Mouse (Mus musculus): Measurements from ENCODE around the gene Pqlc2. TPM values are rescaled to one million over a fixed set of nuclear protein-coding genes. Genes with fewer than 3 reads are reported as not detected.

Gene Pqlc2
- total RNA-seq, 2 experiments from 2014 or later = 12.6 to 13.0 TPM

DNA sequence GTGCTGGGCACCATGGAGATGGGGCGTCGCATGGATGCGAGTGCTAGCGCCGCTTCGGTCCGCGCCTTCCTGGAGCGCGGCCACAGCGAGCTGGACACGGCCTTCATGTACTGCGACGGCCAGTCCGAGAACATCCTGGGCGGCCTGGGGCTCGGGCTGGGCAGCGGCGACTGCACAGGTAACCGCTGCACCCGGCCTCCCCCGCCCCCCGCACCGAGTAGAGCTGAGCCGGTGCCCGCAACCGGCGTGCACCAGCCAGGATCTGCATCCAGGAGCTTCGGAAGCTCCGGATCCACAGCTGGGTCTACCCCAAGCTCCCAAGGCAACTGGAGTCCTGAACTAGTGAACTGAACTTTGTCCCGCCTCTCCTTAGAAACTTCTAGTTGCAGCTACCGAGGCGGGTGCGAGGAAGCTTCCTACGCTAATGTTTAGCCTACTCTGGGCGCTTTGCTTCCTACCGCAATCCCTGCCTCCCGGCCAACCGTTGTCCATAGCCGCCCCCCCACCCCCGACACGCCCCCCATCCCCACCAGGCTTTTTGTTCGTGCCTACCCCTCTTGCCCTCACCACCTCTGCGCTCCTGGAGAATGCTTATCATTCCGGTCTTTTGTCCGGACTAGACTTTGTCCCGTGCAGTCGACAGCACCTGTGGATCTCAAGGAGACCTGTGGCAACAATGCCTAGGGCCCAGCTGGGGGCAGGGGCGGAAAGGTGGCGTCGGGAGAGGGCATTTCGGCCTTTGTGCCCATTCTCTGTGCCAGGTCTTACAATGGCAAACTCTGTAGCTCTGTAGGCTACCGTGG, 592 bp upstream of the Pqlc2 start:
- DNase-seq (ENCODE audit: low spot score in 2 of 2) = no peak
- intact Hi-C loops (cut with DNase I) = loop anchor here (1.0 kb wide), 2 partner anchors 41 to 119 kb away; partner anchors contain the start of genes Capzb, Emc1, Mrto4 and Ubr4

DNA sequence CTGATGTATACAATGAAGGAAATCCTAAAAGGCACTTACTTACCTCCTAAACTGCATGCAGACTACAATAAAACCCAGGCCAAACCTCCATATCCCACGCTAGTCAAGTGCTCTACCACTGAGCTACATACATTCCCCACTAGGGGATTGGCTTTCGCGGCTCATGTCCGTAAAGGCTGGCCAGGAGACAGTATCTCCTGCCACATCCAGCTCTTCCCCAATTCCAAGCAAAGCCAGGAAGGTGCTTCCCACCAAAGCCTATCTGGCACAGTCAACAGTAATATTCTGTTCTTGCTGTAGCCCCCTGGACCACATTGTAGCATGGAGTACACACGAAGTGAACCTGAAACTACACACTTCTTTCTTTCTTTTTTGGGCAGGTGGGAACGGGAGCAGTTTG, 857 bp downstream of the Pqlc2 start:
- DNase-seq (ENCODE audit: low spot score in 2 of 2) = no peak
- intact Hi-C loops (cut with DNase I) = loop anchor here (1.0 kb wide), 2 partner anchors 43 to 117 kb away; partner anchors contain the start of genes Capzb, Emc1, Mrto4 and Ubr4

DNA sequence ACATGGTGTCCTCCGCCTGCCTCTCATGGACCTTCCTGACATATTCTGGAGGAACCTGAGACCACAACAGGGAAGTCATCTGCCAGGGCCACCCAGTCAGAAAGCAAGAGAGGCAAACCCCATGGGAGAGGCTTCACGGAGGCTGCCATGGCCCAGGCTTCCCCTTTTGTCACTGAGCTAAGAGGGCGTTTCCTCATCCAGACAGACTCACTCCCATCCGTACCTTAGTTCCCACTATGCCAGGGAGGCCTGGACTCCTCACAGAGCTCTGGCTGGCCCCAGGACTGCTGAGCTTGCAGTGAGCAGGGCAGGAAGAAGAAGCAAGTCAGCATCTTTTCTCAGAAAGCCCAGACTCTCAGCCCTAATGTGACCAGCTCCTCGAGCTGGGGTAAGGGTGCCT, 2.6 kb downstream of the Pqlc2 start:
- no peak for DNase-seq (ENCODE audit: low spot score in 2 of 2)
- intact Hi-C loops (cut with DNase I) = no loop called here

DNA sequence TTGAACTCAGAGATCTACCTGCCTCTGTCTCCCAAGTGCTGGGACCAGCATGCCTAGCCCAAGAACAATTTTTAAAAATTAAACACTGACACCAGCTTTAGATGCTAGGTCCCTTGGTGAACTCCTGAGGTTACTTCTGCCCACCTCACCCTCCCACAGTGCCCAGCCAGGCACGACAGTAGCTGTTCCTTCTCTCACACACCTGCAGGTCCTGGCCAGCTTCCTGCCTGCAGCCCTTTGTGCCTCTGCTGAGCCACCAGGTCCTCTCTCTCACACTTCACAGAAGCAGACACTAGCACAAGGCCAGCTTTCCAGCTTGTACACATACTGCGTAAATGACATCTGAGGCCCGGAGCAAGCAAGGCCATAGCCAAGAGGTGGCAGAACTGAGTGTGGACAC, 5.0 kb downstream of the Pqlc2 start:
- DNase-seq (ENCODE audit: low spot score in 2 of 2) = no peak
- intact Hi-C loops (cut with DNase I) = no loop called here

DNA sequence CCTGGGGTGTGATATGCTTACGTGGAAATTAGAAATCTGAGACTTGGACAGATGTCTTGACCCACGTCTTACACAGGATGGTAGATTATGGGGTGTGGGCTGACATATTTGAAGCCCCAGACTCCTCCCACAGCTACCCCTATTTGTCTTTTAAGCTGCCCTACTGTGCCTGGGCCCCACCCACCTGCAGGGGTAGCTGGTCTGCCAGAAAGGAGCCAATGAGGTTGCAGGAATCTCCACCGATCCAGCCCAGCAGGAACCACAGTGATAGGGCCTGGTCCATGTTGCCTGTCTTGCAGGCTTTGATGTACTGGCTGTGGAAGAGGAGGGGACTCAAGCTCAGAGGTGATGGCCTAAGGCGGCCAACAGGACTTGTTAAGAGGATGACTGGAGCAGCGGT, 8.3 kb downstream of the Pqlc2 start:
- DNase-seq (ENCODE audit: low spot score in 2 of 2) = no peak
- intact Hi-C loops (cut with DNase I) = no loop called here

DNA sequence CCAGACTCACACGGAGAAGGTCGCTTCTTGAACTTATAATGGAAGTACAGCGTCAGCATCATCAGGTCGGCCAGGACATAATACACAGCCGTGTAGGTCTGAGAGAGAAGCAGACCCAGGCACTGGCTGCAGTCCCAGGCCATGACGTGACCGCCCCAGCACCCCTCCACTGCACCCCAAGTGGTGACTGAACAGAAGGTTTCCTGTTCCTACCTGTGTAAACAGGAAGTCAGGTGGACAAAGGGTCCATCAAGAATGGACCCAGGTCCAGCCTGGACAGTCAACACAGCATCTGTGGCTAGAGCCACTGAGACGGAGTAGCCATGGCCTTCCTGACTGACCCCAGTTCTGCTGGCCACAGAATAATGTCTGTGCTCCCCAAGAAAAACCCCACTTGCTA, 8.7 kb downstream of the Pqlc2 start:
- intact Hi-C loops (cut with DNase I) = no loop called here
- no peak for DNase-seq (ENCODE audit: low spot score in 2 of 2)

DNA sequence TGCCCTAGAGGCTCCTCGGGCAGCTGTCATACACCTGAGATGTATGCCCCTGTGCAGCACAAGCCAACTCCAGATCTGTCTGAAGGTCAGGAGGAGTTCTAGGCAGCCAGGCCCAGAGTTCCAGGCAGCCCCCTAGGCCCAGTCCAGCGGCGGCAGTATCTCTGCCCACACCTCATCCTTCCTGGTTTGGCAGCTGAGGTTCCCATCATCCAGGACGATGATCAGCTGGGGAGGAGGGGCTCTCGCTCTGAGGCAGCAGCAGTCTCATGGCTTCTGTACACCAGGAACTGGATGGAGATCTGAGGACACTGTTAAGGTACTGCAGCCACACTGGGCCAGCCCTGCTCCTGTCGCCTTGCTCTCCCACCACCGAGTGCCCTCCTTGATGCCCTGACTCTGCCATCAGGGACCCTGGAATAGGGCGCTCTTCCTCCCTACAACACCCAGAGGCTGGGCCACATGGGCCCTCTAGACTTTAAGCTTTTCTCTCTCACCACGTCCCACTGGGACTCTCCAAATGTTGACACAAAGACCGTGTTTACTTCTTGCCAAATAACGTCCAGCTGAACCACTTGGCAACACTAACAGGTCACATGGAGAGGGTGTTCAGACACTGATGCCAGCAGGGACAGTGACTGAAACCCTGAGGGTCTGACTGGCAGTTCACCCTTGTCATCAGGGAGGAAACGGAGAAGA, 11.7 kb downstream of the Pqlc2 start:
- DNase-seq (ENCODE audit: low spot score in 2 of 2) = no peak
- intact Hi-C loops (cut with DNase I) = no loop called here

DNA sequence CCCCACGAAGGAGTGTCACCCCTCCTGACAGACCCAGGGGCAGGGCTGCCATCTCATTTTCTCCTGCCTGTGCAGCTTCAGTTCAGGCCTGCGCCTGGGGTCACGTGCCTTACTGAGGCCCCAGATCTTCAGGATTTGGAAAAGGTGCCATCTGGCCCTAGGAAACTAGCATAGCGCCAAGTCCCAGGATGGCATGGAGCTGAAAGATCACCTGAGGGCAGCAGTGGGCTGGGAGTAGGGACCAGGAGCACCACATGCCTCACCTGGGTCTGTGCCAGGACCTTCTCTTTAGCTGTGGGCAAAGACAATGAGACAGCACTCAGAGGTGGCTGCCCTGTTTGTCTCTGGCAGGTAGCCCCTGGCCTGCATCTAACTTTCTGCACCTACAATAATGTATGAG, 12.9 kb downstream of the Pqlc2 start:
- no peak for DNase-seq (ENCODE audit: low spot score in 2 of 2)
- intact Hi-C loops (cut with DNase I) = no loop called here

DNA sequence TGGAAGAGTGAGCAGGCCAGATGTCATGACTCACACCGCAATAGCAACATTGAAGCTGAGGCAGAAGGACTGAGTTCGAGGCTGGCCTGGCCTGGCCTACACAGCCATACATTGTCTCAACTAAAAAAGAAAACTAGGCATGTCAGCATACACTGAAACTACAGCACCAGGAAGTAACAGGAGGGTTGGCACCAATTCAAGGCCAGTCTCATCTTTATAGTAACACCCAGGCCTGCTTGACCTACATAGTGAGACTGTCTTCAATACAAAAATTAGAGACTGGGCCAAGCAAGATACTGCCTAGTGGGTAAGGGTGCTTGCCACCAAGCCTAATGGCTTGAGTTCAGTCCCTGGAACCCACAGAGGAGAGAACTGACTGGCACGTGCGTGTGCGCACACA, 18.5 kb downstream of the Pqlc2 start:
- intact Hi-C loops (cut with DNase I) = no loop called here
- no peak for DNase-seq (ENCODE audit: low spot score in 2 of 2)

DNA sequence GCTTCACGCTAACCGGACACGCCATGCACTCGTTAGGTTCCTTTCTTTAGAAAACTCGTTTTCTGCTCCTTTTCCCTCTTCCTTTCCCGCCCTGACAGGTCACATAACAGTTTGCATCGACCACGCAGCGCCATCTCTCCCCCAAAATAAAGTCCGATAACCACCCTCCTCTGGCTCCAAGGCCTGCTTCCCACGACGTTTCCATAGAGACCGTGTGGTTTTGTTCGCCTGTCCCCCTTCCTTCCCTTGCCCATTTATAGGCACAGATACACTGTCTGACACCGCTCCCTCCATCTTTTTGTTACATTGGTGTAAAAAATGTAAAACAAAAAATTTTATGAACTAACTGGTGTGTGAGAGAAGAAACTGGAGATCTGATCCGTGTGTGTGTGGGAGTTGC, 19.4 kb downstream of the Pqlc2 start:
- intact Hi-C loops (cut with DNase I) = no loop called here
- DNase-seq (ENCODE audit: low spot score in 2 of 2) = peak in 1 of 2 experiments; percentile 78

DNA sequence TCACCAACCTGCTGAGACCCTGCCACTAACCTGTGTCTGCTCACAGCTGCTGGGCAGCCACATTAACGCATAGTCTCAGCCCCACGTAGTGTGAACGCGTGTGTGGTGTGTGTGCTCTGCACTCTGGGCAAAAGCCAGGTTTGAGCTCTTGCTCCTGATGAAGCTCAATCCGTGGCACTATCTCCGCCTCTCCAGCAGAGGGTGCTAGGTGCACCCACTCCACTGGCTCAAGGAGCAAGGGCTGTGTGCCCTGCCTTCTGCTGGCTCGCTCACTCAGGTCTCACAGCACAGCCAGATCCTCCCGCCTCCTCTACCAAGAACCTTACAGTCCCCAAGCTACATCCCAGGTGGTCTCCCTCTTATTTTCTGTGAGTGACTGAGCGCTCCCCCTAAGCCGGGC, 21.5 kb downstream of the Pqlc2 start:
- intact Hi-C loops (cut with DNase I) = no loop called here
- DNase-seq (ENCODE audit: low spot score in 2 of 2) = peak; percentile 64 to 74

DNA sequence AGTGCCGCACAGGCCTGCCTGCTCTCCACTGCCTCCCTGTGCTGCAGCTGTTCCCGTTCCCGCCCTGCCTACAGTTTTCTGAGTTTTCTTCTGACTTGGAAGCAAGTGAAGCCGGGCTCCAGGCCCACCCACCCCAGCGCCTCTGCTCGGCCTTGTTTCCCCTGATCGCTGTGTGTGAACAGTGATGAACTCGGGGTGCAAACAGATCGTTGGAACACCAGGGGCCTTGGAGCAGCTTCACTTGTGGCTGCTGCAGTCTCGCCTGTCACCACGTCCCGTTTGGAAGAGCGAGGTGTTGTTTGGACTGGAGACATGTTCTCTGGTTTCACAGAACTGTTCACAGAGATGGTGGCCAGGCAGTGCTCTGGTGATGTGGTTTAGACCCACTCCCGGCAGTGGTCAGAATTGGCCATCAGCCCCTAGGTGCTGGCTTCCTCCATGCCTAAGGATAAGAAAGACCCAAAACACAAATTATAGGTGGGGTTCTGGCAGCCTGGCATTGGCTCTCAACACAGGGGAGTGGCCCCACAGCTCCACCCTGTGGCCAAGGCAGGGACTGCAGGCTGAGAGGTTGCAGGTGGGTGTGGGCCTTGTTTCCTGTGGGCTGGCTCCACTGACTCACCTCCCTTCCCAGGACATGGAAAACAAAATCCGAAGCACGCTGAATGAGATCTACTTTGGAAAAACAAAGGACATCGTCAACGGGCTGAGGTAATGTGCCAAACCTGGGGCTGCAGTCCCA, 23.2 kb downstream of the Pqlc2 start:
- intact Hi-C loops (cut with DNase I) = loop anchor here (2.0 kb wide), 1 partner anchor 200 kb away; no protein-coding TSS in a partner anchor

DNA sequence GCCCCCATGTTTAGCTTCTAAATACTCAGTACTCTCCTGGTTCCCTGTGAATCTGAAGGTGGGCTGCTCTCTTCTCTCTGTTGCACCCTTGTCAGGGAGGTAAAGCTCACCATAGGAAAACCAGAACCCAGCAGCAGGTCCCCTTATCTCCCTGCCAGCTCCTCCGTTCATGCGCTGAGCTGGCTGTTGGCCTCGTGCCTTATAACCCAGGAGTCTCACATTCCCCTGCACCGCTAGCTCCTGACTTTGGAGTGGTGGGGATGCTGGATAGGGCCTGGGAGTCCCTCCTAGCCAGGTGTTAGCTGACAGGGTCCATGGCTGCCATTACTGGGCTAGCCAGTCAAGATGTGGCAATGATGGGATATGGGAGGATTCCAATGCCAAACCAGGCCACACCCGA, 24.3 kb downstream of the Pqlc2 start:
- intact Hi-C loops (cut with DNase I) = loop anchor here (2.0 kb wide), 1 partner anchor 199 kb away; no protein-coding TSS in a partner anchor
- no peak for DNase-seq (ENCODE audit: low spot score in 2 of 2)

More for the DNA sequence above, 23.2 kb downstream of the Pqlc2 start:
- DNase-seq (ENCODE audit: low spot score in 2 of 2) = peak; percentile 85 to 91

DNA sequence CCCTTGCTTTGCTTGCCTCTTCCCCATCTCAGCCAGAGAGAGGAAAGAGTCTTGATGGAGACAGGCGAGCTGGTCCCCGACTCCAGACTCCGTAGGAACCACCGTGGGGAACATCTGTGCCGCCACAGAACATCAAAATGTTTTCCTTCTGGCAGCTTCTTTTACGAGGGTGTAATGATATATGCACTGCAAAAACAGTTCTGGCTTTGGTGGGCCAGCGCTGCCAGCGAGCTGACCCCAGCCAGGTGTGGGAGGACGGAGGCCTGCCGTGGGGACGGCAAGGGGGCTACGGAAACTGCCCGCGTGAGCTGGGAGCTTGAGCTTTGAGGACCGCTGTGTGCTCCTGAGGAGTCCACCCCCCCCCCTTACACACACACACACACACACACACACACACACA, 25.6 kb downstream of the Pqlc2 start:
- DNase-seq (ENCODE audit: low spot score in 2 of 2) = no peak
- intact Hi-C loops (cut with DNase I) = no loop called here

DNA sequence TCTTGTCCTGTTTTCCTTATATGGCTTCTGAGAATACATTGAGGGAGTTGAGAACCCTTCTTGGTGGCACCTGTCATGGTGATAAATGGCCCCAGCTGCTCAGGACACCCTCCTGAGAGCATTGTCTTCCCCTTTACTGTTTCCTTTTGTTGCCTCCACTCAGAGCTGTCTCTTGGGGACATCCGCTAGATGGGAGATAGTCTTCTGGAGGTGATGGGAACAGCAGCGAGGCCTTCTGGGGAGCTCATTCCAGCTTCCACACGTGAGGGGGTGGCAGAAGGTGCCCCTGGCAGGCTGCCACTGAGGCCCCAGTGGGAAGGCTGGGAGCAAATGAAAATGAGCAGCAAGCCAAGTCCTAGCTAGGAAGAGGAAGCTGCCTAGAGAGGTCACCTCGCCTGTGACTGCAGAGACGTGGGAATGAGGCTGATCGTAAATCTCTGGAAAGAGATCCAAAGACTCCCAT, 27.5 kb downstream of the Pqlc2 start:
- DNase-seq (ENCODE audit: low spot score in 2 of 2) = no peak
- intact Hi-C loops (cut with DNase I) = no loop called here

DNA sequence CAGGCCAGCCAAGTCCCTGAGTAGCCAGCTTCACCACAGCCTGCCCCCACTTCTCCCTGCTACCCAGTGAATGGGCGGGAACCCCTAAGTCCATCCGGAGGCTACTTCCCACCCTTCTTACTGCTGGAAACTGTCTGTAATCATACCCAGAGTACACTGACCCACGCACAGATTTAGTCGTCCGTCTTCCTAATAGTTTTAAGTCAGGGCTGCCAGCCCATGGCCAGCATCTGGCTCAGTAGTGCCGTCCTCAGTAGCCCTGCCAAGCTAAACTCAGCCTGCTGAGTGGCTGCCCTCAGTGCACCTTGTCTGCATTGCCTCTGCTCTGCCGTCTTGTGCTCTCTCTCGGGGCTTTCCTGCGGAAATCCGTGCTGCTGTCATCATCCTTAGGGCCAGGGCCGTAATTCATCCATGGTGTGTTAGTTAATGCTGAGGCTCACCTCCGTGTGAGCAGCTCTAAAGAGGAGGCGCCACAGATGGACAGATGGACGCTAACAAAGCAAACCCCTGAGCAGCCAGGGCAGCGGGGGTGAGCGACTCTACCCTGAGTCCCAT, 28.6 kb downstream of the Pqlc2 start:
- intact Hi-C loops (cut with DNase I) = no loop called here
- DNase-seq (ENCODE audit: low spot score in 2 of 2) = no peak

DNA sequence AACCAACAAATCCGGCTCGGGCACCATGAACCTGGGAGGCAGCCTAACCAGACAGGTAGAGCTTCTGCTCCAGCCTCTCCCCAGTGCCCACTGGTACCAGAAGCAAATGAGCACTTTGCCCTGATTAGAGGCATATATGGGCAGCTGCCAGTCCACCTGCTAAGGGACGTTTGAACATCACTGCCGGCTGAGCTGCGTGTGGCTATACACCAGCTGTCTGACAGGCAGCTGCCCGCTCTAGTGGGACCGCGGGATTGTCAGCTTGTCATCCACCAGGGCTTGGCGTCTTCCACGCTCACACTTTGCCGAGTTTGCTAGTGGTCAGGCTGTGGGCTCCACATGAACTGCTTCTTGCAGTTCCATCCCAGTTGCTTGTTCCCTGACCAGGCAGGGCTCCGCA, 30.0 kb downstream of the Pqlc2 start:
- no peak for DNase-seq (ENCODE audit: low spot score in 2 of 2)
- intact Hi-C loops (cut with DNase I) = no loop called here

DNA sequence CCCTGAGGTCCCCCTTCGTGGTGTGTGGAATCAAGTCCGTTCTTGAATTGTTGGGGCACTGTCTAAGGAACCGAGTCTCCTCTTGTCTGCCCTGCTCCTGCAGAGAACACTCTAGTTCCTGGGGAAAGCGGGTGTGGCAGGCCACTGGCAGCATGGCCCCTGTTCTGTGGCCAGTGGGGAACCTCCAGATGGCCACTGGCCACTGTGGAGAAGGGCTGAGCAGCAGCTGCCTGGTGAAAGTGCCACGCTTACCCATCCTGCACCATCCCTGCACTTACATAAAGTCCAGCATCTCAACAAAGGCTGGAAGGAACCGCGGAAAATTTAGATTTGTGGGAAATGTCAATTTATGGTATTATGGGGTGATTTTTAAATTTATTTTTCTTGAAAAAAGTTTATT, 34.1 kb downstream of the Pqlc2 start:
- intact Hi-C loops (cut with DNase I) = no loop called here
- DNase-seq (ENCODE audit: low spot score in 2 of 2) = no peak

DNA sequence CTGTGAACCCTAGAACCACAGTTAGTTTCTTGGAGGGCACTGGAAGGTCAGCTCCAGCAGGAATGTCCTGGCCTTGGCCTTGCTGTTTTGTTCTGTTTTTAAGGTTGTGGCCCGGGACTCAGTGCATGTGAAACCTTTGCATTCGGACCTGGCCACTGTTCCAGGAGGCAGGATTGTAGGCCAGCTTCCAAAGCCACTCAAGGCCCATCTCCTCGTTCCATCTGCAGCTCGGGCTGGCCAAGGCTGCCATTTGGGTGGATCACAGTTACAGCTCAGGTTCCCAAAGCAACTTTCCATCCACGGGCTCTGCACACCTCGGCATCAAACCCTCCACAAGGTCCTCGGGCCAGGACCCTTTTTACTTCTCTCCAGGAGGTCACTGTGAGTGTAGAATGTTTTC, 35.9 kb downstream of the Pqlc2 start:
- intact Hi-C loops (cut with DNase I) = no loop called here
- no peak for DNase-seq (ENCODE audit: low spot score in 2 of 2)

Data from left cerebral cortex, postnatal 25 days (tissue).